Mouse (Mus musculus) spleen, adult 2 months (tissue): Measurements from ENCODE around the gene Parvg. TPM values are rescaled to one million over a fixed set of nuclear protein-coding genes. Genes with fewer than 3 reads are reported as not detected.

ENCODE experiments used
- DNase-seq, 2 experiments: peaks; one replicate each; pipeline versions ENCODE4 v3.0.0 to v3.0.0-alpha.2; 2012 to 2021; ENCODE audit warnings: low spot score in 2 of 2, low read depth in 1 of 2
- H3K27ac ChIP-seq: fragments of 200-500 bp; 2 replicates; pipeline ENCODE4 v1.5.1; 2012; ENCODE audit warnings: low read length, inconsistent platforms; ENCODE audit not compliant: insufficient read depth
- H3K27me3 ChIP-seq: fragments of 200-500 bp; 2 replicates; pipeline ENCODE4 v1.6.1; 2012; ENCODE audit warnings: mild to moderate bottlenecking, moderate library complexity, low read length, inconsistent platforms; ENCODE audit not compliant: control insufficient read depth, insufficient read depth
- H3K36me3 ChIP-seq: fragments of 200-500 bp; 2 replicates; pipeline ENCODE4 v1.6.1; 2012; ENCODE audit warnings: mild to moderate bottlenecking, low read length, inconsistent platforms; ENCODE audit not compliant: control insufficient read depth, insufficient read depth
- H3K4me1 ChIP-seq: fragments of 200-500 bp; 2 replicates; pipeline ENCODE4 v1.6.1; 2011; ENCODE audit warnings: inconsistent platforms; ENCODE audit not compliant: control insufficient read depth, insufficient read depth, insufficient read length
- H3K4me3 ChIP-seq: fragments of 200-500 bp; 2 replicates; pipeline ENCODE4 v1.5.1; 2011; ENCODE audit warnings: mild to moderate bottlenecking, inconsistent platforms; ENCODE audit not compliant: insufficient read depth, insufficient read length; ENCODE audit errors: extremely low read depth
- CTCF ChIP-seq: fragments of 200-500 bp; IDR thresholded peaks from 2 replicates; pipeline ENCODE4 v1.5.1; 2011; ENCODE audit warnings: mild to moderate bottlenecking, inconsistent platforms; ENCODE audit not compliant: insufficient read depth, insufficient read length, insufficient replicate concordance; ENCODE audit errors: extremely low read depth
- POLR2A ChIP-seq: fragments of 200-500 bp; IDR thresholded peaks from 2 replicates; pipeline ENCODE4 v1.6.1; 2011; ENCODE audit warnings: low read depth, low read length, inconsistent platforms
- WGBS: fragments of 180-500 bp; shearing (Covaris S2); methylation state at CpG from one replicate; pipeline ENCODE4 v1.1.7; 2018; 5-methylcytosine and 5-hydroxymethylcytosine counted together
- polyA plus RNA-seq: library from polyadenylated mRNA; depleted of rRNA; stranded (reverse); fragments of >200 nt; gene quantifications from 2 replicates; pipeline ENCODE4 v1.2.3, GENCODE M21; 2012

Gene Parvg
- polyA plus RNA-seq, 1 experiment: 75.0 TPM

GRCm38 (mm10) chr15:84314420-84315080 lies 9.3 kb upstream of the Parvg start:
- Histone ChIP-seq H3K27me3 (no peaks in the 10 kb centered on the region), H3K4me1 (peaks cover 30% of the 10 kb centered on the region; the same call in 1 of the 2 replicates), H3K36me3 (no peaks in the 10 kb centered on the region), H3K4me3 (no peak overlapping the region), H3K27ac (0 out of 2 replicates have a peak overlapping the region, but pooled peaks have one; percentile 6)
- TF ChIP-seq CTCF: no peak
- no peak for TF ChIP-seq POLR2A
- 70% methylated on average over 18 of the region's 18 CpGs for WGBS
- DNase-seq: no peak

- TF ChIP-seq POLR2A: no peak
- TF ChIP-seq CTCF: no peak
- DNase-seq: no peak
- 46% methylated on average over 15 of the region's 15 CpGs for WGBS
- peaks cover 30% of the 10 kb centered on the region; the same call in 1 of the 2 replicates for H3K4me1 ChIP-seq
- peak overlapping the region; percentile 9; the same call in 1 of the 2 replicates for H3K27ac ChIP-seq
- H3K27me3 ChIP-seq: no peaks in the 10 kb centered on the region
- no peak overlapping the region for H3K4me3 ChIP-seq
- no peaks in the 10 kb centered on the region for H3K36me3 ChIP-seq
Observed at GRCm38 (mm10) chr15:84315276-84316046, 8.4 kb upstream of the Parvg start.

GRCm38 (mm10) chr15:84319393-84319792 lies 4.4 kb upstream of the Parvg start:
- TF ChIP-seq POLR2A (no peak), CTCF (no peak)

GRCm38 (mm10) chr15:84321544-84322174 lies 2.2 kb upstream of the Parvg start:
- DNase-seq: no peak
- Histone ChIP-seq H3K4me1 (peaks cover 10% of the 10 kb centered on the region; the same call in 1 of the 2 replicates), H3K4me3 (no peak overlapping the region), H3K36me3 (no peaks in the 10 kb centered on the region), H3K27me3 (no peaks in the 10 kb centered on the region), H3K27ac (peak overlapping the region; percentile 10)
- 38% methylated on average over 8 of the region's 8 CpGs for WGBS
- no peak for TF ChIP-seq CTCF
- no peak for TF ChIP-seq POLR2A

More at GRCm38 (mm10) chr15:84319393-84319792, 4.4 kb upstream of the Parvg start:
- no peak for DNase-seq
- Histone ChIP-seq H3K27me3 (no peaks in the 10 kb centered on the region), H3K27ac (no peak overlapping the region), H3K4me1 (peaks cover 12% of the 10 kb centered on the region; the same call in 1 of the 2 replicates), H3K4me3 (no peak overlapping the region), H3K36me3 (no peaks in the 10 kb centered on the region)
- WGBS: 93% methylated on average over 4 of the region's 4 CpGs

- peaks cover 10% of the 10 kb centered on the region; the same call in 1 of the 2 replicates for H3K4me1 ChIP-seq
Observed at GRCm38 (mm10) chr15:84324870-84325553, 1.2 kb downstream of the Parvg start.

GRCm38 (mm10) chr15:84325736-84326135 lies 1.9 kb downstream of the Parvg start:
- Histone ChIP-seq H3K36me3 (peaks cover 22% of the 10 kb centered on the region), H3K27ac (peak overlapping the region; percentile 90), H3K4me3 (peak overlapping the region; percentile 72; the same call in 1 of the 2 replicates), H3K27me3 (no peaks in the 10 kb centered on the region), H3K4me1 (peaks cover 10% of the 10 kb centered on the region; the same call in 1 of the 2 replicates)
- no peak for TF ChIP-seq POLR2A
- no peak for TF ChIP-seq CTCF
- 25% methylated on average over 12 of the region's 12 CpGs for WGBS
- no peak for DNase-seq

More at GRCm38 (mm10) chr15:84324870-84325553, 1.2 kb downstream of the Parvg start:
- Histone ChIP-seq H3K27ac (peak overlapping the region; percentile 90), H3K4me3 (peak overlapping the region; percentile 72), H3K27me3 (no peaks in the 10 kb centered on the region), H3K36me3 (peaks cover 19% of the 10 kb centered on the region)
- TF ChIP-seq POLR2A (no peak), CTCF (no peak)
- no peak for DNase-seq
- 6% methylated on average over 8 of the region's 8 CpGs for WGBS
